Mouse (Mus musculus) liver, postnatal 0 days (tissue): Measurements from ENCODE around the gene Cfap97d2.

Source experiments
- CTCF ChIP-seq: sonication (generic); IDR thresholded peaks from 2 replicates; pipeline ENCODE4 v1.5.1; 2016; ENCODE audit warnings: antibody characterized with exemption, low read depth
- EP300 ChIP-seq: IDR thresholded peaks from 2 replicates; pipeline ENCODE4 v1.6.1; 2016; ENCODE audit warnings: antibody characterized with exemption, low read depth, mild to moderate bottlenecking

GRCm38 (mm10) chr8:13699323-13699949 is 6.3 kb upstream of the Cfap97d2 start:
- TF ChIP-seq CTCF (no peak), EP300 (no peak; the same call in 1 of the 2 replicates)
